Mouse (Mus musculus) liver, embryonic 11.5 days (tissue): Measurements from ENCODE around the gene Ccdc185. TPM values are rescaled to one million over a fixed set of nuclear protein-coding genes. Genes with fewer than 3 reads are reported as not detected.

Experiments used
- ATAC-seq: fragments of 200-750 bp; cut with Nextera tagmentation; replicated peaks from 2 replicates; pipeline ENCODE4 v1.8.0; 2017; ENCODE audit warnings: moderate number of reproducible peaks, mild to moderate bottlenecking, moderate TSS enrichment, moderate library complexity; ENCODE audit not compliant: low FRiP score
- DNase-seq: peaks from one replicate; pipeline ENCODE4 v3.0.0-alpha.2; 2017; ENCODE audit warnings: low spot score
- H3K27ac ChIP-seq: fragments of 300-500 bp; sonication (generic); 2 replicates; pipeline ENCODE4 v1.5.1; 2014; ENCODE audit warnings: mild to moderate bottlenecking, low read depth, low read length, control low read depth
- H3K27me3 ChIP-seq: fragments of 300-500 bp; sonication (generic); replicated peaks from 2 replicates; pipeline ENCODE4 v1.6.1; 2014; ENCODE audit warnings: low read length, mixed read lengths; ENCODE audit not compliant: control insufficient read depth, insufficient read depth
- H3K36me3 ChIP-seq: fragments of 300-500 bp; sonication (generic); 2 replicates; pipeline ENCODE4 v1.6.1; 2014; ENCODE audit warnings: mild to moderate bottlenecking, low read length, moderate library complexity, mixed read lengths; ENCODE audit not compliant: control insufficient read depth, insufficient read depth
- H3K4me1 ChIP-seq: fragments of 300-500 bp; sonication (generic); replicated peaks from 2 replicates; pipeline ENCODE4 v1.6.1; 2014; ENCODE audit warnings: low read length, mixed read lengths; ENCODE audit not compliant: control insufficient read depth, insufficient read depth
- H3K4me2 ChIP-seq: fragments of 300-500 bp; sonication (generic); 2 replicates; pipeline ENCODE4 v1.6.1; 2014; ENCODE audit warnings: mild to moderate bottlenecking, control low read depth, moderate library complexity
- H3K4me3 ChIP-seq: fragments of 300-500 bp; sonication (generic); 2 replicates; pipeline ENCODE4 v1.5.1; 2014; ENCODE audit warnings: low read depth, low read length, control low read depth
- H3K9ac ChIP-seq: fragments of 300-500 bp; sonication (generic); 2 replicates; pipeline ENCODE4 v1.6.1; 2014; ENCODE audit warnings: low read depth, low read length, control low read depth
- H3K9me3 ChIP-seq: fragments of 300-500 bp; sonication (generic); 2 replicates; pipeline ENCODE4 v1.6.1; 2016; ENCODE audit warnings: low read length, inconsistent platforms, mixed read lengths; ENCODE audit not compliant: control insufficient read depth
- WGBS: fragments of 180-500 bp; shearing (Covaris S2); extraction: QIAGEN DNeasy Blood & Tissue Kit; methylation state at CpG from one replicate; pipeline ENCODE4 v1.1.7; 2014; 5-methylcytosine and 5-hydroxymethylcytosine counted together
- polyA plus RNA-seq: library from polyadenylated mRNA; unstranded; fragments of >200 nt; fragmentation: Nextera tagmentation; extraction: Ambion mirVana; gene quantifications from 2 replicates; pipeline ENCODE4 v1.2.1, GENCODE M21; 2014

The Ccdc185 gene
- polyA plus RNA-seq, 1 experiment from 2014 or later = not detected

DNA sequence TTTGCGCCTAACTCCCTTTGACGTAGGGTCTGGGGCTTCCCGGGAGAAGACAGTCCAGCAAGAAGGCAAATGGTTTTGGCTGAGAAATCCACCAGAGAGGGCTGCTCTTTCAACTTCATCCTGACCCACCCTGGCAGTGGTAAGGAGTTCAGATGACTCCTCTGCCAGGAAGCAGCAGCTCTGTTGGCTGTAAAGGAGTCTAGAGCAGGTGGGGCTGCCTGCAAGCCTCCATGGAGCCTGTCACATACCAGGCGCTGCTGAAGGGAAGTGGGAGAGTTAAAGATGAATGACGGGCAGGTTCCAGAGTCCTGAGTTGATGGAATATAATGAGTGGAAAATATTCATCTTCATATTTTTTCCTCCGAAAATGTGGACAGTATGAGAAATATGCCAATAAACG, 34.8 kb upstream of the Ccdc185 start:
- Histone ChIP-seq H3K9me3 (no peaks in the 10 kb centered on the region), H3K27ac (no peak overlapping the region), H3K9ac (no peak overlapping the region), H3K4me2 (no peak overlapping the region), H3K36me3 (no peaks in the 10 kb centered on the region), H3K4me3 (no peak overlapping the region), H3K4me1 (0 out of 2 replicates have a peak, but pooled peaks cover 2% of the 10 kb centered on the region), H3K27me3 (no peaks in the 10 kb centered on the region)
- no peak for DNase-seq
- 86% methylated on average over 7 of the region's 7 CpGs for WGBS
- no peak for ATAC-seq

DNA sequence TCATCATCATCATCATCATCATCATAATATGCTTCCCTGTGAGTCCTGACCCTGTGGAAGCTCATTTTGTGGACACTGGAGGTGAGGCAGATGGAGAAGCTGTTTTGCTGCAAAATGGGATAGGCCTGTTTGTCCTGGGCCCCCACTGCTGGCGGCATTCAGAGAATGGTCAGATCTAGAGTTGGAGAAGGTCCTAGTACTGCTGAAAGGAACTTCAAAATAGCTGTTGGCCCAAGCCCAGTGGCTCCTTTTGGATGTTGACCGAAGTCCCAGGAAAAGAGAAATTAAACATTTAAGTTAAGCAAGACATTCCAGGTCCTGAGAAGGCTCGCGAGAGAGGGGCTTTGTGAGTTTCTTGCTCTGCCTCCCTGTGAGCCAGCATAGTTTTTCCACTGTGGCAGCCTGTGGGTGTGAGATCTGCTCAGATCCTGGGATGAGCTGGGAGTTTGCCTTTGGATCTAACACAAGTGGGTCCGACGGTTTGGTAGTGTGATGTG, 30.1 kb upstream of the Ccdc185 start:
- no peaks in the 10 kb centered on the region for H3K9me3 ChIP-seq
- no peaks in the 10 kb centered on the region for H3K27me3 ChIP-seq
- no peak overlapping the region for H3K4me2 ChIP-seq
- 80% methylated on average over 6 of the region's 6 CpGs for whole genome bisulfite sequencing
- no peak overlapping the region for H3K9ac ChIP-seq
- H3K4me1 ChIP-seq = 0 out of 2 replicates have a peak, but pooled peaks cover 2% of the 10 kb centered on the region
- DNase-seq (no peak), ATAC-seq (no peak)
- no peak overlapping the region for H3K4me3 ChIP-seq
- H3K27ac ChIP-seq = no peak overlapping the region
- no peaks in the 10 kb centered on the region for H3K36me3 ChIP-seq

DNA sequence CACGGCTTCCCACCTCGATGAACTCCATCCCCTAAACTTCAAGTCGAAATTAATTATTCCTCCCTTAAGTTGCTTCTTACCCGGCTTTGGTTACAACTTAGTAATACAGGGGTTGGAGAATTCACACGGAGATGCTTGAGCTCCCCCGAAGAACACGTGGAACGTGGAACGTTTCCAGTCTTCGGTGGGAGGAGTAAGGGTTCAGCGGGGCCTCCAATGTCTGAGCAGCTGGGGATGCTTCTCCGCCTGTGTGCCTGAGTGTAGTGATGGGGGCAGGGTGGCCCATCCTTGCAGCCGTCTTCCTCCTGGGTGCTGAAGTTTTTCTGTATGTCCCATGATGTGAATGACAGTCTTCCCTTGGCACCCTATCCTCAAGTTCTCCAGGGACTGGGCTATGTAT, 29.2 kb upstream of the Ccdc185 start:
- 58% methylated on average over 13 of the region's 13 CpGs for WGBS
- H3K36me3 ChIP-seq = no peaks in the 10 kb centered on the region
- no peak overlapping the region for H3K27ac ChIP-seq
- H3K4me3 ChIP-seq = no peak overlapping the region
- no peak overlapping the region for H3K9ac ChIP-seq
- DNase-seq (no peak), ATAC-seq (no peak)
- no peaks in the 10 kb centered on the region for H3K9me3 ChIP-seq
- H3K4me1 ChIP-seq = 0 out of 2 replicates have a peak, but pooled peaks cover 2% of the 10 kb centered on the region
- no peaks in the 10 kb centered on the region for H3K27me3 ChIP-seq
- no peak overlapping the region for H3K4me2 ChIP-seq

DNA sequence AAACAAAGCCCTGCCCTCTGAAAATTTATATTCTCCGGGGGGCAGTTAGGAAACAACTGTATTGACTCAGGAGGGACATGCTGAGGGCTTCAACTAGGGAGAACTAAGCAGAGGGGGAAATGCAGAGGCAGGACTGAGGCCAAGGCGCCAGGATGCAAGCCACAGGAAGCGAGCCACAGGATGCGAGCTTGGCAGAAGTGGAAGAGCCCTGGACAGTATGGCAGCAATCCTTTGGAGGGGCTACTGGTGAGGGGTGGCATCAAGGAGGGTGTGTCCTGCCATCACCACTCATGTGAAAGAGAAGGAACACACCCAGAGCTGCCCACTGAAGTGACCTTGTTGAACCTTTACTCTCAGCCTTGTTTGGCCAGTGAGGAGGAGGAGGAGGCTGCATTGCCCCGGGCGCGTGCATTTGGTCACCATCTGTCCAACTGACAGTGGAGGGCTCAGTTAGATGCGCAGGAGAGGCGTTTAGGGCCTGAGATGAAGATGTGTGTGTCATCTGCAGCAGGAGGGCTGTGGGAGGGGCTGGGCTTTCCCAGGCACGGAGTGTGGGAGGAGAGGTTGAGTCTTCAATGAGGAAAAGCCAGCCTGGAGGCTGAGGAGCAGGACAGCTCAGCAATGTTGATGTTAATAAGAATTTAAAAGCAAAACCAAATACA, 27.9 kb upstream of the Ccdc185 start:
- 0 out of 2 replicates have a peak, but pooled peaks cover 2% of the 10 kb centered on the region for H3K4me1 ChIP-seq
- H3K4me2 ChIP-seq = no peak overlapping the region
- no peak overlapping the region for H3K4me3 ChIP-seq
- no peaks in the 10 kb centered on the region for H3K9me3 ChIP-seq
- H3K27me3 ChIP-seq = no peaks in the 10 kb centered on the region
- no peak for DNase-seq
- H3K9ac ChIP-seq = no peak overlapping the region
- no peaks in the 10 kb centered on the region for H3K36me3 ChIP-seq
- H3K27ac ChIP-seq = no peak overlapping the region
- 51% methylated on average over 10 of the region's 10 CpGs for WGBS
- ATAC-seq = no peak

DNA sequence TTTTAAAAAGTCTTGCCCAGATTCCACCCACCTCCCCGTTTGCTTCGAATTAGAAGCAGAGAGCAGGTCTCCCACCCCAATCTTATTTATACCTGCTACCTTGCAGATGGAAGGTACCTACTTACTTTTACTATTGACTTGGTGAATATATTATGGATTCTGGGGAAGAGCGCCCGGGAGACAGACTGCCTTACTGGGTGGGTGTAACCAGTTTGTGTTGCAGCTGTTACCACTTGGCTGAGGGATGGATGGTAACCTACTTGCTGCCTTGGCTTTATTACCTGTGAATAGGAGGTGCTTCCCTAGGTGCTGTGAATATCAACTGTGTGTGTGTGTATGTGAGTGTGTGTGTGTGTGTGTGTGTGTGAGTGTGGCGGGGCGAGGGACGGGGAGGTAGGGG, 26.6 kb upstream of the Ccdc185 start:
- Histone ChIP-seq H3K4me3 (no peak overlapping the region), H3K4me1 (no peaks in the 10 kb centered on the region), H3K9ac (no peak overlapping the region), H3K9me3 (no peaks in the 10 kb centered on the region), H3K4me2 (no peak overlapping the region), H3K27ac (no peak overlapping the region), H3K27me3 (no peaks in the 10 kb centered on the region), H3K36me3 (no peaks in the 10 kb centered on the region)
- DNase-seq (no peak), ATAC-seq (no peak)
- 91% methylated on average over 7 of the region's 7 CpGs for WGBS

DNA sequence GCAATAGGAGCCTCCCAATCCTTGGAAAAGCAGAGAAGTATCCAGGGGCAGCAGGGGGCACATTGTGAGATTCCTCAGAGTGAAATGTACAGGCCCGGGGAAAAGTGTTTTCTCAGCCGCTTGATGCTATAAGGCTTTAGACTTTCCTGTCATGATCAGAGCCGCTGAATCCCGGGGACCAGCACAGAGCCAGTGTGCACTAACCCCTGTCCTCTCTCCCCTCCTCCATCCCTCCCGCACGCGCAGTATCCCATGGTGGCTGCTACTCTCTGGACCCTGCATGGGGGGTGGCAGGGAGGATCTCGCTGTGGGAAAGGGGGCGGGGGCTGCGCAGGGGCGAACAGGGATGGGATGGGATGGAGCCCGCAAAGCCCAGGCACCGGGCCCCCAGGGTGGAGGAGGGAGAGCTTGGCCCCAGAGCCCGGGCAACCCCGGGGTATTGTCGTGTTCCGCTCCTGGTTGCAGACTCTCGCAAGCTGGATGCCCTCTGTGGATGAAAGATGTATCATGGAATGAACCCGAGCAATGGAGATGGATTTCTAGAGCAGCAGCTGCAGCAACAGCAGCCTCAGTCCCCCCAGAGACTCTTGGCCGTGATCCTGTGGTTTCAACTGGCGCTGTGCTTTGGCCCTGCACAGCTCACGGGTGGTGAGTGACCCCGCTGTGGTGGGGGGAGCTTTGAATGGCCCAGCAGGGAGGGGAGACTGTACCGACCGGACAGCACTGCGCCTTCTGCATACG, 15.7 kb upstream of the Ccdc185 start:
- peak; percentile 52 for DNase-seq
- H3K27me3 ChIP-seq = peaks cover 28% of the 10 kb centered on the region
- H3K36me3 ChIP-seq = no peaks in the 10 kb centered on the region
- no peak overlapping the region for H3K27ac ChIP-seq
- H3K4me1 ChIP-seq = peaks cover 6% of the 10 kb centered on the region
- H3K4me2 ChIP-seq = peak overlapping the region; percentile 80
- peak; percentile 37 for ATAC-seq
- H3K9me3 ChIP-seq = no peaks in the 10 kb centered on the region
- 3% methylated on average over 27 of the region's 27 CpGs for WGBS
- H3K9ac ChIP-seq = no peak overlapping the region
- H3K4me3 ChIP-seq = peak overlapping the region; percentile 61

DNA sequence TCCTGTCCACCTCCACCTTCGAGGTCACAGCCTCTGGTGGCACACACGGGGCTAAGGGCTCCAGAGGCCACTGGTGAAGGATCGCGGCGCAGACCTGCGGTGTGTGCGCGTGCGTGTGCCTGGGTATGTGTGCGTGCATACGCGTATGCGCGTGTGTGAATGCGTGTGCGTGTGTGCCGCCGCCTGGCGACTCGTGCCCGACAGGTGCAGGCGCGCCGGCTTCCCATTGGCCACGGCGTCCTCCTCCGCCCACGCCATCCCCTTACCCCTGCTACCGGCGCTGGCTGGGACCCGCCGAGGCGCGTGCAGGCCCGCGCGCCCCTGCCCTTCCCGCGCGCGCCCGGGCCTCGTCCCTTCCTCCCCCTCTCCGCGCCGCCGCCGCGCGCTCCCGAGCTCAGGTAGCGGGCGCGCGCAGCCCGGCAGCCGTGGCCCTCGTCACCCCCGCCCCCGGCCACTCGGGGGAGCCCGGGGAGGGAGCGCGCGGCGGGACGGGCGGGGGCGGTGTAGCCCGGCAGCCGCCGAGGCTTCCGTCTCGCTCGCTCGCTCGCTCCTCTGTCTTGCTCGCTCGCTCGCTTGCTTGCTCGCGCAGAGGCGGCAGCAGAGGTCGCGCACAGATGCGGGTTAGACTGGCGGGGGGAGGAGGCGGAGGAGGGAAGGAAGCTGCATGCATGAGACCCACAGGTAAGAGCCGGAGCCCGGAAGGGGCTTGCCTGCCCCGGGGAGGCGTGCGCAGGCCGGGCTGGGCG, 14.9 kb upstream of the Ccdc185 start, which contains the start of gene Susd4:
Gene Susd4 (plus strand): TSS at position 145 of the 746 bp plus-strand sequence.
- H3K9ac ChIP-seq = peak within 1 kb of the TSS; percentile 48; the same call in 1 of the 2 replicates
- H3K27ac ChIP-seq = no peak within 1 kb of the TSS
- H3K4me2 ChIP-seq = peak within 1 kb of the TSS; percentile 80
- peaks cover 6% of the 10 kb centered on the region for H3K4me1 ChIP-seq
- DNase-seq = peak; percentile 51
- ATAC-seq = peak; percentile 56
- peak within 1 kb of the TSS; percentile 61 for H3K4me3 ChIP-seq
- no peaks in the 10 kb centered on the region for H3K36me3 ChIP-seq
- under 1% methylated on average over 92 of the region's 95 CpGs for WGBS
- no peaks in the 10 kb centered on the region for H3K9me3 ChIP-seq
- H3K27me3 ChIP-seq = peaks cover 28% of the 10 kb centered on the region

DNA sequence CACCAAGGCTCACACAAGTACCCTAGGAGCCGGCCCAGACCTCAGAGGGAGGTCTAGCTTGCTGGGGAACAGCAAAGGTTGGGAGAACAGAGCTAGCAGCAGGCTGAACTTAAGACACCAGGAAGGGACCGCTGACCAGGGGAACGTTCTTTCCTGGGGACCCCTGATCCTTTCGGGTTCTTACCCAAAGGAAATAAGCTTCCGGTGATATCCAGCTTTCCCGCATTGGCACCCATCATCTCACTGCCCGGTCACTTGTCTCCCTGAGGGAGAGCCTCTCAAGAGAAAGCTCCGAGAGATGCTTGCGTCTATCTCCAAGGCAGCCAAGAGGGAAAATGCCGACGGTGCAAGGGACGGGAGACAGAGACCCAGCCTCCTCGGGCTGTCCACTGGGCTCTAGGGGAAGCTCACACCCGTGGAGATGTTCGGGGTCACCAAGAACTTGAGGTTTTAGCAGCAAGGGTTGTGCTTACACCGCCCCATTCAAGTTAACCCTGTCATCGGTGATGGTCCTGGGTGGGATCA, 14.3 kb upstream of the Ccdc185 start:
- H3K4me1 ChIP-seq = peaks cover 6% of the 10 kb centered on the region
- H3K9ac ChIP-seq = no peak overlapping the region
- peaks cover 28% of the 10 kb centered on the region for H3K27me3 ChIP-seq
- peak overlapping the region; percentile 61 for H3K4me3 ChIP-seq
- peak overlapping the region; percentile 80 for H3K4me2 ChIP-seq
- no peaks in the 10 kb centered on the region for H3K36me3 ChIP-seq
- WGBS = 13% methylated on average over 17 of the region's 17 CpGs
- no peak overlapping the region for H3K27ac ChIP-seq
- ATAC-seq = no peak
- no peak for DNase-seq
- no peaks in the 10 kb centered on the region for H3K9me3 ChIP-seq
